Mouse (Mus musculus) small intestine, adult 2 months (tissue): Measurements from ENCODE around the gene Igfbp2. TPM values are rescaled to one million over a fixed set of nuclear protein-coding genes. Genes with fewer than 3 reads are reported as not detected.

Source experiments
- H3K27ac ChIP-seq: fragments of 200-500 bp; 2 replicates; pipeline ENCODE4 v1.5.1; 2012; ENCODE audit warnings: low read depth, low read length, control low read depth, inconsistent platforms; ENCODE audit not compliant: insufficient read depth
- H3K27me3 ChIP-seq: fragments of 200-500 bp; 2 replicates; pipeline ENCODE4 v1.6.1; 2012; ENCODE audit warnings: mild to moderate bottlenecking, moderate library complexity, low read length, inconsistent platforms; ENCODE audit not compliant: control insufficient read depth, insufficient read depth
- H3K36me3 ChIP-seq: fragments of 200-500 bp; 2 replicates; pipeline ENCODE4 v1.6.1; 2012; ENCODE audit warnings: mild to moderate bottlenecking, low read length, control low read depth, inconsistent platforms; ENCODE audit not compliant: control insufficient read depth, insufficient read depth
- H3K4me1 ChIP-seq: fragments of 200-500 bp; 2 replicates; pipeline ENCODE4 v1.6.1; 2012; ENCODE audit warnings: low read length, inconsistent platforms, mixed read lengths; ENCODE audit not compliant: control insufficient read depth, insufficient read depth, insufficient read length
- H3K4me3 ChIP-seq: fragments of 200-500 bp; 2 replicates; pipeline ENCODE4 v1.5.1; 2012; ENCODE audit warnings: low read depth, mild to moderate bottlenecking, control low read depth, inconsistent platforms, low read length, moderate library complexity
- CTCF ChIP-seq: fragments of 200-500 bp; IDR thresholded peaks from 2 replicates; pipeline ENCODE4 v1.5.1; 2012; ENCODE audit warnings: low read depth, mild to moderate bottlenecking, control low read depth, inconsistent platforms, low read length, moderate library complexity, mixed read lengths; ENCODE audit not compliant: insufficient replicate concordance, insufficient read length; ENCODE audit errors: extremely low read depth
- POLR2A ChIP-seq: fragments of 200-500 bp; IDR thresholded peaks from 2 replicates; pipeline ENCODE4 v1.6.1; 2012; ENCODE audit warnings: low read depth, mild to moderate bottlenecking, control low read depth, inconsistent platforms, low read length, moderate library complexity
- WGBS: fragments of 180-500 bp; shearing (Covaris S2); methylation state at CpG from one replicate; pipeline ENCODE4 v1.1.7; 2018; 5-methylcytosine and 5-hydroxymethylcytosine counted together
- polyA plus RNA-seq: library from polyadenylated mRNA; depleted of rRNA; stranded (reverse); fragments of >200 nt; gene quantifications from 2 replicates; pipeline ENCODE4 v1.2.3, GENCODE M21; 2012; rRNA removed

Gene Igfbp2
- polyA plus RNA-seq, 1 experiment: 7.7 TPM

- Histone ChIP-seq H3K4me3 (no peak overlapping the region), H3K27me3 (no peaks in the 10 kb centered on the region), H3K4me1 (no peaks in the 10 kb centered on the region), H3K36me3 (no peaks in the 10 kb centered on the region), H3K27ac (no peak overlapping the region)
- 37% methylated on average over 2 of the region's 2 CpGs for WGBS
- TF ChIP-seq POLR2A (no peak), CTCF (no peak)
Observed at GRCm38 (mm10) chr1:72895821-72896220, 71.5 kb downstream of the Igfbp2 start.

Other genes with a start within 250 kb of the Igfbp2 start
- 8.1 and 11.8 TPM in 2 replicates for gene Smarcal1, start 241.3 kb upstream of the Igfbp2 start, polyA plus RNA-seq
- not detected in 2 replicates for gene Ankar, start 123.9 kb upstream of the Igfbp2 start, polyA plus RNA-seq
- 356 and 362 TPM in 2 replicates for gene Rpl37a, start 113.2 kb upstream of the Igfbp2 start, polyA plus RNA-seq
- gene Igfbp5, start 50.4 kb downstream of the Igfbp2 start, polyA plus RNA-seq: 5.5 and 8.6 TPM in 2 replicates
- gene Tnp1, start 191.4 kb downstream of the Igfbp2 start, polyA plus RNA-seq: not detected in 2 replicates